Mouse (Mus musculus): ENCODE data around the gene BC028528. TPM values are rescaled to one million over a fixed set of nuclear protein-coding genes. Genes with fewer than 3 reads are reported as not detected.
"Not testable (repeated sequence)": the region's sequence is repeated elsewhere in the genome, so short reads cannot be mapped to it uniquely, and the experiment has no call there.

Gene BC028528
- total and polyA plus RNA-seq, 3 experiments, result 15.6 to 46.1 (median 40.6) TPM

DNA sequence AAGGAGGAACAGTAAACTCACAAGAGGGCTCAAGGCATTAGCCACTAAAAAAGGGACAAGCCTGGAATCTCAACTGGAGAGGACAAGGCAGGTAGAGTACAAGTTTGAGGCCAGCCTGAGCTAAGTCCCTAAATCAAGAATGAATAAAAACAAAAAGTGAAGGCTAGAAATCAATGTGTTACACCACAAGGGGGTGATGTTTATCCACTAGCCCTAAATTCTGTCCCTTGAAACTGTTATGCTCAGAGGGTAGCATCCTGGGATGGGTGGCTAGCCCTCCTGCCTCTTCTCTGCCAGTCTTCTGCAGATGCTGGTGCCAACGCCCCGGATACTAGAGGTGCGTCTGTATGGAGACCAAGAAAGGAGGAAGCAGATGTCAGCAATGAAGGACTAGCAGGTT, 31.5 kb downstream of the BC028528 start:
- Histone ChIP-seq H3K4me3 (replicated peaks in 1 of 3; ENCODE audit: low read depth in 2 of 3, low read length in 2 of 3, poor library complexity in 1 of 3) (no peak overlapping the region), H3K36me3 (replicated peaks in 1 of 2; ENCODE audit: control insufficient read depth in 1 of 2, insufficient read depth in 1 of 2, low read length in 1 of 2) (peaks cover 18 to 36% of the 10 kb centered on the region in 2 experiments), H3K9ac (ENCODE audit: insufficient read depth, low read depth) (no peak overlapping the region), H3K27me3 (replicated peaks) (no peaks in the 10 kb centered on the region), H3K79me2 (replicated peaks; ENCODE audit: control insufficient read depth, extremely low read depth, insufficient read depth, poor library complexity, severe bottlenecking) (peaks cover 2% of the 10 kb centered on the region), H3K27ac (ENCODE audit: insufficient read depth, low read depth) (no peak overlapping the region), H3K4me2 (ENCODE audit: insufficient read depth, low read depth, poor library complexity, severe bottlenecking) (no peak overlapping the region), H3K9me3 (replicated peaks; ENCODE audit: low read length) (no peaks in the 10 kb centered on the region), H3K4me1 (ENCODE audit: control insufficient read depth in 1 of 2, insufficient read depth in 2 of 2) (no peaks in the 10 kb centered on the region)
- in situ Hi-C loops (cut with MboI; ENCODE audit: low pct_ligation_motif_present, low pct_unique_long_range_greater_than_20kb, low sequenced_read_pairs) (no loop called here), dilution Hi-C loops (cut with MboI; ENCODE audit: extremely low pct_ligation_motif_present, extremely low pct_unique_long_range_greater_than_20kb, low sequenced_read_pairs) (no loop called here)
- TF ChIP-seq RAD21 (IDR thresholded peaks at IDR 0.05; ENCODE audit: low read depth, low read length) (peak; percentile 74), ELF1 (IDR thresholded peaks at IDR 0.05; ENCODE audit: low read depth, low read length) (no peak), SMC3 (IDR thresholded peaks at IDR 0.05; ENCODE audit: low read depth, low read length) (peak; percentile 54), CTCF (conservative IDR thresholded peaks at IDR 0.05 in 1 of 2, IDR thresholded peaks at IDR 0.05 in 1 of 2; ENCODE audit: low read depth in 2 of 2, low read length in 2 of 2) (peak in 1 of 2 experiments; percentile 74; a peak in 2 of 4 replicates), MAX (IDR thresholded peaks at IDR 0.05; ENCODE audit: low read length) (0 out of 2 replicates have a peak, but pooled peaks have one; percentile 13)
- DNase-seq (ENCODE audit: extremely low read depth), result peak; percentile 34

DNA sequence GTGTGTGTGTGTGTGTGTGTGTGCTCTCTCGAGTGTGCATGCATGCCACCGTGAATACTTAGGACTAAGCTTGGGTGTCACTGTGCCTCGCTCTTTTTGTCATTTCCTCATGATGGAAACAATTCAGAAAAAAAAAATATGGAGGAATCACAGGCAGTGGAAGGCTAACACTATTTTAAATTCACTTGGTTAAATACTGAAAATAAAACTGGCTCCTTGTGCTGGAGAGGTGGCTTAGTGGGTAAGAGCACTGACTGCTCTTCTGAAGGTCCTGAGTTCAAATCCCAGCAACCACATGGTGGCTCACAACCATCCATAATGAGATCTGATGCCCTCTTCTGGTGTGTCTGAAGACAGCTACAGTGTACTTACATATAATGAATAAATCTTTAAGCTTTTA, 33.5 kb downstream of the BC028528 start:
- H3K9me3 ChIP-seq (replicated peaks; ENCODE audit: low read length); H3K27me3 ChIP-seq (replicated peaks); H3K4me2 ChIP-seq (ENCODE audit: insufficient read depth, low read depth, poor library complexity, severe bottlenecking); H3K4me3 ChIP-seq (replicated peaks in 1 of 3; ENCODE audit: low read depth in 2 of 3, low read length in 2 of 3, poor library complexity in 1 of 3); dilution Hi-C loops (cut with MboI; ENCODE audit: extremely low pct_ligation_motif_present, extremely low pct_unique_long_range_greater_than_20kb, low sequenced_read_pairs); H3K9ac ChIP-seq (ENCODE audit: insufficient read depth, low read depth); H3K27ac ChIP-seq (ENCODE audit: insufficient read depth, low read depth); DNase-seq (ENCODE audit: extremely low read depth): not testable (repeated sequence)
- Histone ChIP-seq H3K79me2 (replicated peaks; ENCODE audit: control insufficient read depth, extremely low read depth, insufficient read depth, poor library complexity, severe bottlenecking) (peaks cover 19% of the 10 kb centered on the region), H3K36me3 (replicated peaks in 1 of 2; ENCODE audit: control insufficient read depth in 1 of 2, insufficient read depth in 1 of 2, low read length in 1 of 2) (peaks cover 9 to 25% of the 10 kb centered on the region in 2 experiments), H3K4me1 (ENCODE audit: control insufficient read depth in 1 of 2, insufficient read depth in 2 of 2) (peaks cover 0 to 13% of the 10 kb centered on the region in 2 experiments; a peak in 1 of 4 replicates)
- in situ Hi-C loops (cut with MboI; ENCODE audit: low pct_ligation_motif_present, low pct_unique_long_range_greater_than_20kb, low sequenced_read_pairs), result loop anchor here (10.0 kb wide), 1 partner anchor 197 kb away; the partner anchor contains the start of gene Vps45

DNA sequence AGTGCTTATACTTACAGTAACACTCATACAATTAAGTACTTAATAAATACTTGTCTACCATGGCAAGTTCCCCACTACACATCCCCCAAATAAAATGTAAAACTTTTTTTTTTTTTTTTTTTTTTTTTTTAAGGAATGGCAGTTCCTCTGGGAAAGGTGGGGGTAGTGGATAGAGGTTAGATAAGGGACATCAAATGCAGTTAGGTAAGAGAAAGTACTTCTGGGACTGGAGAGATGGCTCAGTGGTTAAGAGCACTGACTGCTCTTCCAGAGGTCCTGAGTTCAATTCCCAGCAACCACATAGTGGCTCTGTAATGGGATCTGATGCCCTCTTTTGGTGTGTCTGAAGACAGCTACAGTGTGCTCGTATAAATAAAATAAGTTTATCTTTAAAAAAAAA, 34.8 kb downstream of the BC028528 start:
- in situ Hi-C loops (cut with MboI; ENCODE audit: low pct_ligation_motif_present, low pct_unique_long_range_greater_than_20kb, low sequenced_read_pairs), result loop anchor here (10.0 kb wide), 1 partner anchor 198 kb away; the partner anchor contains the start of gene Vps45
- H3K9ac ChIP-seq (ENCODE audit: insufficient read depth, low read depth); H3K4me3 ChIP-seq (replicated peaks in 1 of 3; ENCODE audit: low read depth in 2 of 3, low read length in 2 of 3, poor library complexity in 1 of 3); H3K27ac ChIP-seq (ENCODE audit: insufficient read depth, low read depth); H3K27me3 ChIP-seq (replicated peaks); H3K4me2 ChIP-seq (ENCODE audit: insufficient read depth, low read depth, poor library complexity, severe bottlenecking); dilution Hi-C loops (cut with MboI; ENCODE audit: extremely low pct_ligation_motif_present, extremely low pct_unique_long_range_greater_than_20kb, low sequenced_read_pairs); H3K9me3 ChIP-seq (replicated peaks; ENCODE audit: low read length); DNase-seq (ENCODE audit: extremely low read depth): not testable (repeated sequence)
- 0 out of 2 replicates have a peak, but pooled peaks have one; percentile 19 for TF ChIP-seq ZNF384 (IDR thresholded peaks at IDR 0.05; ENCODE audit: low read depth, low read length)
- H3K79me2 ChIP-seq (replicated peaks; ENCODE audit: control insufficient read depth, extremely low read depth, insufficient read depth, poor library complexity, severe bottlenecking), result peaks cover 22% of the 10 kb centered on the region
- peaks cover 0 to 13% of the 10 kb centered on the region in 2 experiments; a peak in 1 of 4 replicates for H3K4me1 ChIP-seq (ENCODE audit: control insufficient read depth in 1 of 2, insufficient read depth in 2 of 2)
- peaks cover 9 to 31% of the 10 kb centered on the region in 2 experiments for H3K36me3 ChIP-seq (replicated peaks in 1 of 2; ENCODE audit: control insufficient read depth in 1 of 2, insufficient read depth in 1 of 2, low read length in 1 of 2)

Data from CH12.LX (cell line).